Comparison of ENCODE assay signal across 32 mouse cellular contexts in the genomic region with DNA sequence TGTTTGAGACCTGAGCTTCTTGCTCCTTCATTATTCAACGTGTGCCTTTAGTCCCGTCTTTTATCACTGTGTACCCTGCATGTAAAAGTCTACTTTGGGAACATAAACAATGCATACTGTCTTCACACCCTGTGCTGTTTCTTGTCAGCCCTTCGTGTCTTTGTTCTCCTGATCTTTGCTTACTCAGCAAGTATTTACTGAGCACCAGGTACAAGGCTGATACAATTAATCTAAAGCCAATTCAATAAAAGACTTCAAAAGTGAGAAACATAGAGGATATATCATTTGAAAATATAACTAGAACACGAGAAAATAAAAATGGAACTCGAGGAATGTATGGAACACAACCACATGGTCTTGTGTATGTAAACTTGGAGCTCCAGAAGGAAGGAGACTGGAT. TPM values are rescaled to one million over a fixed set of nuclear protein-coding genes. Genes with fewer than 3 reads are reported as not detected.
"Had no signal": no experiment of that assay in that cellular context is flagged by ENCODE, and none has a peak within 500 bp of the region (broad histone marks: within the 10 kb centered on the region; RNA-seq: fewer than 3 reads in every experiment).

No protein-coding gene starts in this region.

- ATAC-seq: forebrain, embryonic 13.5 days; forebrain, embryonic 14.5 days; forebrain, embryonic 15.5 days; forebrain, embryonic 16.5 days; forebrain, postnatal 0 days had no signal

- H3K4me3 ChIP-seq: embryonic facial prominence, embryonic 10.5 days; embryonic facial prominence, embryonic 12.5 days; embryonic facial prominence, embryonic 13.5 days; embryonic facial prominence, embryonic 15.5 days; erythroblast, embryonic 14.5 days; forebrain, embryonic 10.5 days; forebrain, embryonic 12.5 days; forebrain, embryonic 13.5 days; forebrain, embryonic 15.5 days; gastrocnemius, adult 2 months; heart, embryonic 10.5 days had no signal

- H3K4me1 ChIP-seq: embryonic facial prominence, embryonic 10.5 days; embryonic facial prominence, embryonic 12.5 days; embryonic facial prominence, embryonic 13.5 days; embryonic facial prominence, embryonic 15.5 days; forebrain, embryonic 10.5 days; forebrain, embryonic 12.5 days; forebrain, embryonic 13.5 days; forebrain, embryonic 15.5 days; heart, embryonic 10.5 days had no signal

- H3K27ac ChIP-seq: embryonic facial prominence, embryonic 10.5 days; embryonic facial prominence, embryonic 12.5 days; embryonic facial prominence, embryonic 13.5 days; embryonic facial prominence, embryonic 15.5 days; forebrain, embryonic 10.5 days; forebrain, embryonic 12.5 days; forebrain, embryonic 13.5 days; forebrain, embryonic 15.5 days; gastrocnemius, adult 2 months; heart, embryonic 10.5 days had no signal

- H3K4me2 ChIP-seq: embryonic facial prominence, embryonic 12.5 days; embryonic facial prominence, embryonic 13.5 days; embryonic facial prominence, embryonic 15.5 days; forebrain, embryonic 12.5 days; forebrain, embryonic 13.5 days; forebrain, embryonic 15.5 days; heart, embryonic 11.5 days had no signal

- H3K36me3 ChIP-seq: embryonic facial prominence, embryonic 10.5 days; embryonic facial prominence, embryonic 12.5 days; embryonic facial prominence, embryonic 13.5 days; embryonic facial prominence, embryonic 15.5 days; forebrain, embryonic 10.5 days; forebrain, embryonic 12.5 days; forebrain, embryonic 15.5 days; heart, embryonic 10.5 days had no signal

- H3K9me3 ChIP-seq: embryonic facial prominence, embryonic 10.5 days; embryonic facial prominence, embryonic 12.5 days; embryonic facial prominence, embryonic 13.5 days; embryonic facial prominence, embryonic 15.5 days; forebrain, embryonic 10.5 days; forebrain, embryonic 12.5 days; forebrain, embryonic 13.5 days; forebrain, embryonic 15.5 days; heart, embryonic 10.5 days had no signal

- H3K9ac ChIP-seq: embryonic facial prominence, embryonic 12.5 days; embryonic facial prominence, embryonic 13.5 days; embryonic facial prominence, embryonic 15.5 days; forebrain, embryonic 12.5 days; forebrain, embryonic 13.5 days; forebrain, embryonic 15.5 days; forebrain, postnatal 0 days had no signal

- DNase-seq: cerebellum, adult 9-11 months; cerebellum, postnatal 10 days; cerebellum, postnatal 14 days; cerebellum, postnatal 25 days; cerebellum, postnatal 36 days; embryo, embryonic 11 days; forebrain, postnatal 0 days; gastrocnemius, adult 2 months; gastrocnemius, postnatal 10 days; gastrocnemius, postnatal 14 days; gastrocnemius, postnatal 25 days; gastrocnemius, postnatal 36 days; heart, adult 18-20 months had no signal

- H3K27me3 ChIP-seq: embryonic facial prominence, embryonic 12.5 days; embryonic facial prominence, embryonic 13.5 days; embryonic facial prominence, embryonic 15.5 days; forebrain, embryonic 12.5 days; forebrain, embryonic 13.5 days; forebrain, embryonic 15.5 days had no signal

RNA-seq across cellular contexts. Expression of gene Tnfsf11, which starts 9.8 kb away (rescaled TPM):
- total RNA-seq: gastrocnemius, adult 18-20 months; gastrocnemius, adult 2 months; gastrocnemius, adult 8-10 months; gastrocnemius, postnatal 14 days; gastrocnemius, postnatal 25 days; gastrocnemius, postnatal 36 days; gastrocnemius, postnatal 4 days; granulocyte monocyte progenitor cell, adult 5-6 weeks; heart, adult 8-10 months had no signal
- polyA plus RNA-seq: erythroblast, embryonic 14.5 days; forebrain, embryonic 14.5 days; forebrain, embryonic 15.5 days; gonadal fat pad, adult 2 months had no signal
